Mouse (Mus musculus) embryonic facial prominence, embryonic 14.5 days (tissue): ENCODE measurements around the gene Olfr418. TPM values are rescaled to one million over a fixed set of nuclear protein-coding genes. Genes with fewer than 3 reads are reported as not detected.
"Not testable (repeated sequence)": the region's sequence is repeated elsewhere in the genome, so short reads cannot be mapped to it uniquely, and the experiment has no call there.

ENCODE experiments used
- ATAC-seq: fragments of 200-750 bp; cut with Nextera tagmentation; 2 replicates; pipeline ENCODE4 v1.8.0; 2017; ENCODE audit warnings: low read depth, moderate number of reproducible peaks, moderate TSS enrichment
- DNase-seq: peaks from one replicate; pipeline ENCODE4 v3.0.0-alpha.2; 2015; ENCODE audit warnings: low spot score
- H3K27ac ChIP-seq: fragments of 300-500 bp; sonication (generic); replicated peaks from 2 replicates; pipeline ENCODE4 v1.5.1; 2014; ENCODE audit warnings: low read depth, mild to moderate bottlenecking, low read length, moderate library complexity
- H3K27me3 ChIP-seq: fragments of 300-500 bp; sonication (generic); replicated peaks from 2 replicates; pipeline ENCODE4 v1.6.1; 2014; ENCODE audit warnings: low read length; ENCODE audit not compliant: control insufficient read depth, insufficient read depth
- H3K36me3 ChIP-seq: fragments of 300-500 bp; sonication (generic); 2 replicates; pipeline ENCODE4 v1.6.1; 2014; ENCODE audit warnings: low read length, mixed read lengths; ENCODE audit not compliant: control insufficient read depth, insufficient read depth
- H3K4me1 ChIP-seq: fragments of 300-500 bp; sonication (generic); 2 replicates; pipeline ENCODE4 v1.6.1; 2014; ENCODE audit warnings: antibody characterized with exemption, low read length; ENCODE audit not compliant: control insufficient read depth, insufficient read depth
- H3K4me2 ChIP-seq: fragments of 300-500 bp; sonication (generic); 2 replicates; pipeline ENCODE4 v1.6.1; 2014; ENCODE audit warnings: low read depth, mild to moderate bottlenecking, low read length, moderate library complexity, mixed read lengths
- H3K4me3 ChIP-seq: fragments of 300-500 bp; sonication (generic); 2 replicates; pipeline ENCODE4 v1.5.1; 2014; ENCODE audit warnings: low read depth, mild to moderate bottlenecking, low read length
- H3K9ac ChIP-seq: fragments of 300-500 bp; sonication (generic); 2 replicates; pipeline ENCODE4 v1.6.1; 2014; ENCODE audit warnings: low read depth, mild to moderate bottlenecking, low read length, moderate library complexity, mixed read lengths
- H3K9me3 ChIP-seq: fragments of 300-500 bp; sonication (generic); 2 replicates; pipeline ENCODE4 v1.6.1; 2016; ENCODE audit warnings: low read length; ENCODE audit not compliant: control insufficient read depth
- WGBS: fragments of 180-500 bp; shearing (Covaris S2); extraction: QIAGEN DNeasy Blood & Tissue Kit; methylation state at CpG from one replicate; pipeline ENCODE4 v1.1.7; 2014; 5-methylcytosine and 5-hydroxymethylcytosine counted together
- polyA plus RNA-seq: library from polyadenylated mRNA; unstranded; fragments of >200 nt; fragmentation: Nextera tagmentation; extraction: Ambion mirVana; gene quantifications from 2 replicates; pipeline ENCODE4 v1.2.1, GENCODE M21; 2014

Olfr418 gene
- polyA plus RNA-seq: not detected in 2 replicates

GRCm38 (mm10) chr1:173265701-173266100 is at the start of gene Olfr418:
Gene Olfr418 (plus strand): TSS chr1:173266001.
- Histone ChIP-seq H3K4me2 (no peak within 1 kb of the TSS), H3K4me3 (no peak within 1 kb of the TSS), H3K36me3 (no peaks in the 10 kb centered on the region), H3K4me1 (no peaks in the 10 kb centered on the region), H3K9ac (no peak within 1 kb of the TSS), H3K27me3 (no peaks in the 10 kb centered on the region), H3K27ac (no peak within 1 kb of the TSS), H3K9me3 (no peaks in the 10 kb centered on the region)
- no peak for DNase-seq
- ATAC-seq: no peak

GRCm38 (mm10) chr1:173216481-173216880 is 49.3 kb upstream of the Olfr418 start:
- H3K9me3 ChIP-seq: no peaks in the 10 kb centered on the region
- ATAC-seq: no peak
- 90% methylated on average over 3 of the region's 3 CpGs for WGBS

GRCm38 (mm10) chr1:173227081-173227480 is 38.7 kb upstream of the Olfr418 start, which contains the start of gene Fcer1a:
Gene Fcer1a (minus strand): TSS chr1:173227214.
- WGBS: 78% methylated on average over 2 of the region's 2 CpGs
- DNase-seq (no peak), ATAC-seq (no peak)
- H3K9me3 ChIP-seq: no peaks in the 10 kb centered on the region
- H3K4me1 ChIP-seq: no peaks in the 10 kb centered on the region
- H3K27ac ChIP-seq: no peak within 1 kb of the TSS
- no peaks in the 10 kb centered on the region for H3K36me3 ChIP-seq
- H3K4me3 ChIP-seq: no peak within 1 kb of the TSS
- no peaks in the 10 kb centered on the region for H3K27me3 ChIP-seq
- H3K9ac ChIP-seq: no peak within 1 kb of the TSS
- no peak within 1 kb of the TSS for H3K4me2 ChIP-seq

More at GRCm38 (mm10) chr1:173216481-173216880, 49.3 kb upstream of the Olfr418 start:
- no peak overlapping the region for H3K4me3 ChIP-seq
- no peak overlapping the region for H3K27ac ChIP-seq
- no peak for DNase-seq
- H3K4me1 ChIP-seq: no peaks in the 10 kb centered on the region
- no peaks in the 10 kb centered on the region for H3K36me3 ChIP-seq
- no peak overlapping the region for H3K4me2 ChIP-seq
- H3K9ac ChIP-seq: no peak overlapping the region
- no peaks in the 10 kb centered on the region for H3K27me3 ChIP-seq

GRCm38 (mm10) chr1:173237004-173237403 is 28.8 kb upstream of the Olfr418 start:
- not testable (repeated sequence) for H3K9ac ChIP-seq, H3K9me3 ChIP-seq, H3K27me3 ChIP-seq, H3K27ac ChIP-seq, H3K4me2 ChIP-seq, H3K4me3 ChIP-seq, ATAC-seq, H3K4me1 ChIP-seq, H3K36me3 ChIP-seq, DNase-seq
- 91% methylated on average over 1 of the region's 1 CpGs for WGBS

GRCm38 (mm10) chr1:173249888-173250287 is 15.9 kb upstream of the Olfr418 start:
- Histone ChIP-seq H3K27me3 (no peaks in the 10 kb centered on the region), H3K4me3 (no peak overlapping the region), H3K27ac (no peak overlapping the region), H3K4me2 (no peak overlapping the region), H3K9ac (no peak overlapping the region), H3K4me1 (no peaks in the 10 kb centered on the region), H3K9me3 (no peaks in the 10 kb centered on the region), H3K36me3 (no peaks in the 10 kb centered on the region)
- DNase-seq: no peak
- WGBS: 88% methylated on average over 3 of the region's 3 CpGs
- ATAC-seq: no peak

- no peaks in the 10 kb centered on the region for H3K9me3 ChIP-seq
- H3K9ac ChIP-seq: no peak within 1 kb of the TSS
- no peak within 1 kb of the TSS for H3K27ac ChIP-seq
- no peaks in the 10 kb centered on the region for H3K27me3 ChIP-seq
- H3K36me3 ChIP-seq: no peaks in the 10 kb centered on the region
- H3K4me1 ChIP-seq: no peaks in the 10 kb centered on the region
- ATAC-seq: no peak
- H3K4me3 ChIP-seq: no peak within 1 kb of the TSS
- WGBS: 77% methylated on average over 3 of the region's 3 CpGs
- no peak for DNase-seq
- no peak within 1 kb of the TSS for H3K4me2 ChIP-seq
Measured at GRCm38 (mm10) chr1:173277677-173278076, 11.9 kb downstream of the Olfr418 start, which contains the start of gene Mptx2. Gene Mptx2 (minus strand): TSS chr1:173277777.

- H3K9me3 ChIP-seq, H3K4me2 ChIP-seq, H3K27ac ChIP-seq, H3K27me3 ChIP-seq, ATAC-seq, DNase-seq, H3K4me3 ChIP-seq, H3K9ac ChIP-seq, H3K4me1 ChIP-seq, H3K36me3 ChIP-seq: not testable (repeated sequence)
- 52% methylated on average over 3 of the region's 3 CpGs for WGBS
Measured at GRCm38 (mm10) chr1:173302795-173303194, 37.0 kb downstream of the Olfr418 start.

DNA sequence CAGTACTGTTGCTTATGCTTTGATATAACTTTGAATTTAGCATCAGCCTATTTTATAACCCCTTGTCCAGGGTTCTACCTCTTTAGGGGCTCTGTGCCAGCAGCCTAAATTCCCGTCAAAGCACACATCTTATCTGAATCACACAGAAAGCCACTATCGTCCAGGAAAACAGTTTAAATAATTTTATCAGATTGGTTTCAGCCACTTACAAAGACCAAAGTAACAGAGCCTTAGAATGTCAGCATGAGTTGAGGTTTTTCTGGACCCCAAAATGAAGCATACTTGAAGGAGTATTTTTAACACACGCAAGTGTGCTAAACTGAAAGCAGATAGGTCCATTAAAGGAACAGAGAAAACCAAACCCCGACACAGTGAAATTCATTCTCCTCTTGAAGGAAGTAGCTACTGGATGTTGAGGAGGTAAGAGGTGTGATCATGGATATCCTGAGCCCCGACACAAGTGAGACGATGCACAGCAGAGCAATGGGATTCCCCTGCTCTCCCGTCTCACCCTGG is 47.8 kb downstream of the Olfr418 start:
- H3K27me3 ChIP-seq, H3K27ac ChIP-seq, DNase-seq, H3K4me1 ChIP-seq, H3K4me2 ChIP-seq, H3K4me3 ChIP-seq, H3K36me3 ChIP-seq, H3K9me3 ChIP-seq, H3K9ac ChIP-seq, ATAC-seq: not testable (repeated sequence)
- WGBS: 70% methylated on average over 7 of the region's 7 CpGs

GRCm38 (mm10) chr1:173315725-173316124 is 49.9 kb downstream of the Olfr418 start:
- WGBS: 88% methylated on average over 3 of the region's 3 CpGs
- no peaks in the 10 kb centered on the region for H3K27me3 ChIP-seq
- H3K27ac ChIP-seq: no peak overlapping the region
- H3K4me2 ChIP-seq: no peak overlapping the region
- DNase-seq: no peak
- H3K4me3 ChIP-seq: no peak overlapping the region
- H3K9ac ChIP-seq: no peak overlapping the region
- H3K36me3 ChIP-seq: no peaks in the 10 kb centered on the region
- ATAC-seq: no peak
- no peaks in the 10 kb centered on the region for H3K4me1 ChIP-seq
- no peaks in the 10 kb centered on the region for H3K9me3 ChIP-seq
